In the genomic region with DNA sequence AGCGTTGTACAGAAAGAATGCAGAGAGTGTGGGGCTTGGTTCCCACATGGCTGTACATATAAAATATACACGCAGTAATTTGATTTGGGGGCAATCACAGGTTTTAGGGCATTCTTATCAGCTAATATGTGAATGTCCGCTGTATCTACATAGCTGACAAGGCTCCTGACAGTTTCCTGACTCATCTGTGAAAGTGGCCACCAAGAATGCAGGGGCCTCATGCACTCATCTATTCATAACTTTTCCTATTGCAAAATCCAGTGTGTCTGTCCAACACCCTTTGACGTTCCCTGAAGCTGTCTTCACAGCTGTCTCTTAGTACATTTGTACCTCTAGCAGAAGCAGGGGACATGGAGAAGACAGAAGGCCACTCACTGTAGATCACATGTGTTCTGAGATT, we compare ENCODE assay signal across 22 mouse cellular contexts. TPM values are rescaled to one million over a fixed set of nuclear protein-coding genes. Genes with fewer than 3 reads are reported as not detected.
DNase-seq lines count a peak whose midpoint lies in the region; ATAC-seq and TF ChIP-seq lines count a peak whose summit lies in the region.
"Had no signal": no experiment of that assay in that cellular context is flagged by ENCODE, and none has a peak within 500 bp of the region (broad histone marks: within the 10 kb centered on the region; RNA-seq: fewer than 3 reads in every experiment).

No protein-coding gene starts in this region.

- no peak overlapping the region for H3K4me2 ChIP-seq in heart, embryonic 11.5 days
- no peak overlapping the region for H3K4me2 ChIP-seq in heart, embryonic 15.5 days
- H3K4me2 ChIP-seq in myocyte (ENCODE audit: low read depth): no peak overlapping the region
- H3K4me2 ChIP-seq: forebrain, embryonic 13.5 days; hindbrain, embryonic 12.5 days had no signal

- H3K36me3 ChIP-seq in heart, embryonic 11.5 days (ENCODE audit: control insufficient read depth, insufficient read depth, low read length): no peaks in the 10 kb centered on the region
- no peaks in the 10 kb centered on the region for H3K36me3 ChIP-seq in heart, embryonic 15.5 days
- H3K36me3 ChIP-seq in heart, adult 2 months (ENCODE audit: control insufficient read depth, insufficient read depth, low read length): no peaks in the 10 kb centered on the region
- H3K36me3 ChIP-seq in myocyte (ENCODE audit: control insufficient read depth, insufficient read depth): no peaks in the 10 kb centered on the region
- H3K36me3 ChIP-seq: embryonic facial prominence, embryonic 10.5 days; hindbrain, embryonic 12.5 days had no signal

- no peak overlapping the region for H3K4me3 ChIP-seq in heart, embryonic 11.5 days (ENCODE audit: low read depth, low read length)
- H3K4me3 ChIP-seq in heart, embryonic 15.5 days: no peak overlapping the region
- no peak overlapping the region for H3K4me3 ChIP-seq in heart, adult 2 months
- no peak overlapping the region for H3K4me3 ChIP-seq in myocyte
- H3K4me3 ChIP-seq: embryonic facial prominence, embryonic 10.5 days; forebrain, embryonic 13.5 days; hindbrain, embryonic 12.5 days had no signal

- intact Hi-C loops in heart, postnatal 14 days (cut with DNase I): no loop called here
- intact Hi-C loops in heart, adult 2 months (cut with DNase I): loop anchor here (5.0 kb wide), 1 partner anchor 337 kb away; no protein-coding TSS in a partner anchor

- no peak overlapping the region for H3K9ac ChIP-seq in heart, embryonic 11.5 days (ENCODE audit: low read depth, low read length)
- no peak overlapping the region for H3K9ac ChIP-seq in heart, embryonic 15.5 days
- H3K9ac ChIP-seq in heart, adult 2 months (ENCODE audit: low read depth, low read length): no peak overlapping the region
- H3K9ac ChIP-seq: forebrain, embryonic 13.5 days; forebrain, postnatal 0 days; hindbrain, embryonic 12.5 days had no signal

- TF ChIP-seq POLR2A in heart, adult 2 months (IDR thresholded peaks at IDR 0.05; ENCODE audit: insufficient read depth, low read depth, low read length): no peak
- no peak for TF ChIP-seq POLR2A in myocyte (IDR thresholded peaks at IDR 0.05; ENCODE audit: insufficient read length, low read depth)

- WGBS in heart, embryonic 11.5 days (ENCODE audit: insufficient replicate concordance): 39% methylated on average over 4 of the region's 4 CpGs
- 20% methylated on average over 4 of the region's 4 CpGs for WGBS in heart, embryonic 15.5 days
- 24% methylated on average over 4 of the region's 4 CpGs for WGBS in heart, adult 2 months

- H3K9me3 ChIP-seq in heart, embryonic 11.5 days (replicated peaks; ENCODE audit: control insufficient read depth, low read length): no peaks in the 10 kb centered on the region
- no peaks in the 10 kb centered on the region for H3K9me3 ChIP-seq in heart, embryonic 15.5 days (replicated peaks)
- H3K9me3 ChIP-seq: embryonic facial prominence, embryonic 10.5 days; forebrain, embryonic 13.5 days; hindbrain, embryonic 12.5 days had no signal

- H3ac ChIP-seq in myocyte (ENCODE audit: control insufficient read depth, insufficient read length): no peak overlapping the region

- no peak for DNase-seq in heart, postnatal 14 days
- DNase-seq in heart, adult 2 months: no peak
- DNase-seq in 3T3-L1 (ENCODE audit: low read depth, low spot score): peak; percentile 58
- no peak for DNase-seq in testis, postnatal 10 days (ENCODE audit: low spot score)
- DNase-seq: adrenal gland, adult 8-10 months; adrenal gland, postnatal 36 days; cerebellum, adult 2 months; cerebellum, postnatal 10 days; forebrain, postnatal 0 days; gastrocnemius, postnatal 25 days; heart, postnatal 36 days; kidney, adult 8-10 months had no signal

- no peaks in the 10 kb centered on the region for H3K27me3 ChIP-seq in heart, embryonic 11.5 days (ENCODE audit: control insufficient read depth, insufficient read depth, low read length)
- 0 out of 2 replicates have a peak, but pooled peaks cover 4% of the 10 kb centered on the region for H3K27me3 ChIP-seq in heart, embryonic 15.5 days
- no peaks in the 10 kb centered on the region; the same call in 1 of the 2 replicates for H3K27me3 ChIP-seq in heart, adult 2 months (ENCODE audit: control insufficient read depth, insufficient read depth, low read length)
- H3K27me3 ChIP-seq in myocyte (ENCODE audit: control insufficient read depth, insufficient read depth, insufficient read length): no peaks in the 10 kb centered on the region
- H3K27me3 ChIP-seq: CH12.LX; hindbrain, embryonic 12.5 days had no signal

- no peak for TF ChIP-seq CTCF in heart, adult 2 months (IDR thresholded peaks at IDR 0.05)

- H3K79me2 ChIP-seq in heart, adult 2 months (replicated peaks; ENCODE audit: control insufficient read depth, insufficient read depth, low read length): no peaks in the 10 kb centered on the region
- no peaks in the 10 kb centered on the region for H3K79me2 ChIP-seq in myocyte (ENCODE audit: control insufficient read depth, insufficient read depth)

- TF ChIP-seq EP300 in heart, adult 2 months (IDR thresholded peaks at IDR 0.05; ENCODE audit: insufficient read depth, low read depth, low read length): no peak

- peaks cover 7% of the 10 kb centered on the region for H3K4me1 ChIP-seq in heart, embryonic 11.5 days (ENCODE audit: control insufficient read depth, insufficient read depth, low read length)
- peaks cover 8% of the 10 kb centered on the region for H3K4me1 ChIP-seq in heart, embryonic 15.5 days (replicated peaks)
- H3K4me1 ChIP-seq in heart, adult 2 months (ENCODE audit: control insufficient read depth, insufficient read depth, low read length): peaks cover 1% of the 10 kb centered on the region; the same call in 1 of the 2 replicates
- H3K4me1 ChIP-seq: embryonic facial prominence, embryonic 10.5 days had no signal

- 0 out of 2 replicates have a peak overlapping the region, but pooled peaks have one; percentile 6 for H3K27ac ChIP-seq in heart, embryonic 11.5 days (ENCODE audit: low read depth, low read length)
- H3K27ac ChIP-seq in heart, embryonic 15.5 days: peak overlapping the region; percentile 6; the same call in 1 of the 2 replicates
- H3K27ac ChIP-seq in heart, adult 2 months: no peak overlapping the region
- H3K27ac ChIP-seq: embryonic facial prominence, embryonic 10.5 days; forebrain, embryonic 13.5 days; hindbrain, embryonic 12.5 days had no signal

- ATAC-seq in heart, embryonic 11.5 days (replicated peaks; ENCODE audit: insufficient number of reproducible peaks, low FRiP score, low TSS enrichment): no peak
- no peak for ATAC-seq in heart, embryonic 15.5 days (replicated peaks; ENCODE audit: insufficient number of reproducible peaks, insufficient read depth, low FRiP score, low read depth)
- ATAC-seq: forebrain, embryonic 13.5 days; forebrain, postnatal 0 days; hindbrain, embryonic 16.5 days; inflammation-experienced regulatory T-cells, adult 6 months; intestine, postnatal 0 days had no signal

TF ChIP-seq in myocyte, 11 proteins besides CTCF, POLR2A, EP300 and RAD21:
- peak in 1 of 3 experiments; percentile 11 for TF ChIP-seq MYOG (IDR thresholded peaks at IDR 0.05; ENCODE audit: control insufficient read depth in 1 of 3, insufficient read depth in 1 of 3, insufficient read length in 2 of 3, low read depth in 2 of 3)
- TF ChIP-seq TCF12 (IDR thresholded peaks at IDR 0.05; ENCODE audit: insufficient read depth, poor library complexity, severe bottlenecking): no peak
- no peak for TF ChIP-seq TCF3 (IDR thresholded peaks at IDR 0.05; ENCODE audit: insufficient read length, low read depth)
- no peak for TF ChIP-seq REST (IDR thresholded peaks at IDR 0.05; ENCODE audit: insufficient read depth, insufficient read length)
- no peak for TF ChIP-seq SRF (IDR thresholded peaks at IDR 0.05; ENCODE audit: control insufficient read depth, insufficient read length, low read depth)
- TF ChIP-seq CEBPB (IDR thresholded peaks at IDR 0.05; ENCODE audit: insufficient read depth, poor library complexity, severe bottlenecking): peak; percentile 67; the same call in 1 of the 2 replicates
- no peak for TF ChIP-seq E2F4 (IDR thresholded peaks at IDR 0.05; ENCODE audit: insufficient read depth)
- no peak for TF ChIP-seq MAX (IDR thresholded peaks at IDR 0.05; ENCODE audit: low read depth)
- TF ChIP-seq USF1 (IDR thresholded peaks at IDR 0.05; ENCODE audit: low read depth): no peak
- TF ChIP-seq MYOD1 (IDR thresholded peaks at IDR 0.05; ENCODE audit: control insufficient read depth in 1 of 3, insufficient read length in 2 of 3, low read depth in 2 of 3): no peak
- TF ChIP-seq POLR2AphosphoS2 (IDR thresholded peaks at IDR 0.05; ENCODE audit: insufficient read length, low read depth): no peak

RNA-seq across cellular contexts. Expression of gene Enox1, which starts 11.5 kb away (rescaled TPM):
- polyA plus RNA-seq in heart, embryonic 11.5 days (2014; fragmentation: Nextera tagmentation; extraction: Ambion mirVana): 2.3 and 3.8 TPM in 2 replicates
- total RNA-seq in heart, postnatal 14 days (2021): 1 to 10 TPM in 1 of 2 experiments, under 1 TPM in 1; 0.98 to 1.5 TPM
- 1.7 and 2.6 TPM in 2 replicates for polyA plus RNA-seq in heart, embryonic 15.5 days (2015; fragmentation: Nextera tagmentation; extraction: Ambion mirVana)
- under 1 TPM; 0.78 to 0.80 TPM for total RNA-seq in heart, adult 2 months (2021)
- polyA plus RNA-seq in heart, adult 2 months (2012; rRNA removed): 0.23 and 0.47 TPM in 2 replicates
- 3.1 TPM for polyA plus RNA-seq in myocyte (2012; fragmentation: generic; extraction: Trizol)
- total RNA-seq: CH12.LX had no signal
